Mouse (Mus musculus) testis, postnatal 14 days (tissue): Measurements from ENCODE around the gene Tssk3.
A peak's percentile ranks its signal among the peaks of the same experiment; 100 is the strongest.

Source experiments
- DNase-seq: peaks from one replicate; pipeline ENCODE4 v3.0.0; 2021; ENCODE audit warnings: low spot score

Tssk3 gene

GRCm38 (mm10) chr4:129448713-129449112 is 42.1 kb downstream of the Tssk3 start:
- no peak for DNase-seq

DNA sequence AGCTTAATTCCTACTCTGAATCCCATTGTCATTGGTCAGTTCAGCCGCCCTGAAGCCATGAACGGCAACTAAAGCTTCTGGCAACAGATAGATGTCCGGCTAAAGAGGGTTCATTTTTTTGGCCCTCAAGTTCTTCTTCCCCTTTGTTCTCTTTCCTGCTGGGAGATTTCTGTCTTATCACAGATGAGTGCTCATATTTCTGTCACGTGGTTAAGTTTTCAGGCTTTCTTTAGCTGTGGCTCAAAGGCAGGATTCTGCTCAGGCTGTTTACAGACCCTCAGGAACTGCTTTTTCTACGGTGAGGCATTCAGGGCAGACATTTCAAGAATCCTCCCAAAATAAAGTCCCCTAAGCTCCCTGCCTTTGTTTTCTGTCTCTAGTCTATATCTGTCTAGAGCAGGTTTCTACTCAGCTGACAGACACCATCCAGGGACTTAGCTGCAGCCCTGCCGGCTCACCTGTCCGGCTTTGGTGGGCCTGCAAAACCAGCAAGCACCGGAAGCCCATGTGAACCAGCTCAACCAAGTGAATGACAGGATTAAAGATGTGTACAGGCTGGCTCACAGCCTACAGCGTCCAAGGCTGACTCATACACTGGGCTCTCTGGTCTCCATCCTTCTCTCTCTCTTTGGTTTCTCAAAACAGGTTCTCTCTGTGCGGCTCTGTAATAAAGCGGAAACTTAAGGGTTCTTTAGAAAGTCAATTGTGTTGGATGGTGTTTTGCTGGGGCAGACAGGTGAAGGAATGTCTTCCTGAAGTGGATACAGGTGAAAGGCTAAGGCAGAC is 42.9 kb downstream of the Tssk3 start:
- no peak for DNase-seq

GRCm38 (mm10) chr4:129447360-129447759 is 43.5 kb downstream of the Tssk3 start:
- DNase-seq = no peak

DNA sequence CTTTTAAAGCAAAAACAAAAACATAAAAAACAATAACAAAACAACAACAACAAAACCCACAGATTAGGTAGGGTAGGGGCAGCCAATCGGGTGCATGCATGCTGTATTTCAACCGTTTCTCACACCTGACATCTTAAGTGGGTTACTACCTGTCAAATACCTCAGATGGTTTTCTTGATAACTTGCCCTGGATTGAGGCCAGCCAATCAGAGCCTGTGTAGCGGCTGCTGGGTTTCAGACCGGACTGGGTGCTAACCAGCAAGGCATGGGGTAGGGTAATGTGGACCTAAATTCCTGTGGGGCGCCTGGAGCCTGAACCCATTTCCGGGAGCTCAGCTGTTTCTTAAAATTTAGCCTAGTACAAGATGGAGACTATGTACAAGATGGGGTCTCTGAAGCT is 49.7 kb downstream of the Tssk3 start:
- DNase-seq = no peak

DNA sequence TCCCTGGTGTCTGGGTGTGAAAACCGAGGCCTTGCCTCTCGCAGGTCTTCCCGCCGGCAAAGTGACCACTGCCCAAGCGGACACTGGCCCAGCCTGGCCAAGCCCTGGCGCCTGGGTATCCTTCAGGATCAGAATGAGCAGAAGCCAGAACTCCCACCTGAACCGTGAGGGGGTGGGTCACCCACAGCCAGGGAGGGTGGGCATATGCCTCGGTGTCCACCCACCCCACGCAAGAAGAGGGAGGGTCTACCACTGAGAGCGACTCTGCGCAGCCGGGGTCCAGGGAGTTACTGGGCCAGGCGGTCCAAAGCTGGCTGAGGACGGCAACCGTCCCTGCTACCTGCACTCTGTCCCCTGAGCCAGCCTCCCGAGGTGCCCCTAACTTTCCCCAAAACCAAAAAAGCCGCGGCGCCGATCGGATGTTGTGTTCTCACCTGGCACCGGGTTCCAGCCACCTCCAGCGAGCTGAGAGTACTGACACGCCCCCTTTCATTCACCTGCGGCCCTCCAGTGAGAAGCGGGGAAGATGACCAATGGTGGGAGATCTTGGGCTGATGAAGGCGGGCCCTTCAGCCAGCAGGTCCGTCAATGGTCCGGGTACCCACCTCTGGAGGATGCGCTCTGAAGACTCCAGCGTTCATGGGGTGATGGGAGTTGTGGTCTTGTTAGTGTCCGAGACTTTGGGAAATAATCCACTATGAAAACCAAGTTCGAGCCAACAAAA is 50.3 kb downstream of the Tssk3 start, which contains the start of gene Zbtb8b:
TSS of gene Zbtb8b (minus strand) at position 514 of the 724 bp plus-strand sequence.
- DNase-seq = peak; percentile 86
